Mouse (Mus musculus): ENCODE measurements at regions not wholly inside any gene's neighbourhood (a gene's known extent, or its start where the extent isn't known, plus 50 kb on each side); places are given as distances from the start of the nearest gene placed in this dataset.
"Not testable (repeated sequence)": the region's sequence is repeated elsewhere in the genome, so short reads cannot be mapped to it uniquely, and the experiment has no call there.

GRCm38 (mm10) chr8:35121084-35121483, 644.5 kb upstream of the Gm19410 start:
- DNase-seq (ENCODE audit: low read depth, low spot score): no peak

- peak; percentile 55 for DNase-seq (ENCODE audit: low read depth, low spot score)
These were observed 642.4 kb upstream of the Gm19410 start for GRCm38 (mm10) chr8:35123196-35123621.

- DNase-seq (ENCODE audit: low read depth, low spot score): no peak
These were observed 640.4 kb upstream of the Gm19410 start for GRCm38 (mm10) chr8:35125179-35125578.

- DNase-seq (ENCODE audit: low read depth, low spot score): no peak
These were observed 633.3 kb upstream of the Gm19410 start for GRCm38 (mm10) chr8:35132281-35132680.

- DNase-seq (ENCODE audit: low read depth, low spot score): no peak
These were observed 630.0 kb upstream of the Gm19410 start for GRCm38 (mm10) chr8:35135630-35136029.

- DNase-seq (ENCODE audit: low read depth, low spot score): no peak
These were observed 628.9 kb upstream of the Gm19410 start for GRCm38 (mm10) chr8:35136643-35137042.

- DNase-seq (ENCODE audit: low read depth, low spot score): no peak
These were observed 624.8 kb upstream of the Gm19410 start for GRCm38 (mm10) chr8:35140775-35141174.

GRCm38 (mm10) chr8:35143018-35143656, 622.5 kb upstream of the Gm19410 start:
- peak; percentile 53 for DNase-seq (ENCODE audit: low read depth, low spot score)

- DNase-seq (ENCODE audit: low read depth, low spot score): no peak
These were observed 621.9 kb upstream of the Gm19410 start for GRCm38 (mm10) chr8:35143684-35144083.

- DNase-seq (ENCODE audit: low read depth, low spot score): no peak
These were observed 621.2 kb upstream of the Gm19410 start for GRCm38 (mm10) chr8:35144401-35144800.

GRCm38 (mm10) chr8:35147481-35147880, 618.1 kb upstream of the Gm19410 start:
- DNase-seq (ENCODE audit: low read depth, low spot score): no peak

GRCm38 (mm10) chr8:35147967-35148366, 617.6 kb upstream of the Gm19410 start:
- DNase-seq (ENCODE audit: low read depth, low spot score): no peak

GRCm38 (mm10) chr8:35152585-35152984, 613.0 kb upstream of the Gm19410 start:
- no peak for DNase-seq (ENCODE audit: low read depth, low spot score)

- DNase-seq (ENCODE audit: low read depth, low spot score): no peak
These were observed 609.3 kb upstream of the Gm19410 start for GRCm38 (mm10) chr8:35156272-35156671.

GRCm38 (mm10) chr8:35157711-35158110, 607.9 kb upstream of the Gm19410 start:
- no peak for DNase-seq (ENCODE audit: low read depth, low spot score)

- peak; percentile 70 for DNase-seq (ENCODE audit: low read depth, low spot score)
These were observed 606.3 kb upstream of the Gm19410 start for GRCm38 (mm10) chr8:35159329-35159728.

- DNase-seq (ENCODE audit: low read depth, low spot score): peak; percentile 37
These were observed 605.4 kb upstream of the Gm19410 start for GRCm38 (mm10) chr8:35160230-35160629.

GRCm38 (mm10) chr8:35162166-35162565, 603.4 kb upstream of the Gm19410 start:
- not testable (repeated sequence) for DNase-seq (ENCODE audit: low read depth, low spot score)

- no peak for DNase-seq (ENCODE audit: low read depth, low spot score)
These were observed 599.0 kb upstream of the Gm19410 start for GRCm38 (mm10) chr8:35166611-35167010.

GRCm38 (mm10) chr8:35171536-35172310, 593.9 kb upstream of the Gm19410 start:
- DNase-seq (ENCODE audit: low read depth, low spot score): no peak

- no peak for DNase-seq (ENCODE audit: low read depth, low spot score)
These were observed 588.3 kb upstream of the Gm19410 start for GRCm38 (mm10) chr8:35177314-35177713.

GRCm38 (mm10) chr8:35180075-35180474, 585.5 kb upstream of the Gm19410 start:
- no peak for DNase-seq (ENCODE audit: low read depth, low spot score)

- DNase-seq (ENCODE audit: low read depth, low spot score): no peak
These were observed 583.4 kb upstream of the Gm19410 start for GRCm38 (mm10) chr8:35182141-35182540.
